Mouse (Mus musculus): ENCODE data around the gene Sgms2. TPM values are rescaled to one million over a fixed set of nuclear protein-coding genes. Genes with fewer than 3 reads are reported as not detected.

The Sgms2 gene
- polyA plus RNA-seq, 1 experiment from 2014 or later: 3.1 TPM

DNA sequence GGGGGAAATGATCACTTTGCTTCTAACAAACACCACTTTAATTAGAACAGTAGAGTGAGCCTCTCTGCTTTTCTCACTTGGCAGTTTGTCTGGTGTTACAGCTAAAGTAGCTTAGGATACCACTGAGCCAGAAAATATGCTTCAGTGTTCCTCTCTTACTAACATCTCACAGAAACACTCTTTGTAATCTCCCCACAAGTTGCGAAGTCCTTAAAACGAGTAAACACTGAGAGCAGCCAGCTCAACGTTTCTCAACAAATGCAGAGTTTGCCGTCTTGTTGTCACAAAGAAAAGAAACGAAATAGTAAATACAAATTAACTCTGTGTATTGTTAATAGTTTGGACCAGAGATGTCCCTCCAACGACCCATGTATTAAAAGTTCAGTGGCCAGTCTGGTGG, 26.5 kb upstream of the Sgms2 start:
- 57% methylated on average over 6 of the region's 6 CpGs for WGBS
- Histone ChIP-seq H3K27ac (ENCODE audit: low read depth) (no peak overlapping the region), H3K4me3 (ENCODE audit: low read depth, low read length) (no peak overlapping the region), H3K27me3 (ENCODE audit: insufficient read depth, low read length) (no peaks in the 10 kb centered on the region), H3K4me2 (no peak overlapping the region), H3K4me1 (ENCODE audit: insufficient read depth) (peaks cover 6% of the 10 kb centered on the region; the same call in 1 of the 2 replicates), H3K9me3 (ENCODE audit: low read depth, low read length) (no peaks in the 10 kb centered on the region), H3K9ac (no peak overlapping the region), H3K36me3 (ENCODE audit: insufficient read depth) (no peaks in the 10 kb centered on the region)
- TF ChIP-seq CTCF (IDR thresholded peaks at IDR 0.05; ENCODE audit: low read depth): no peak
- peak; percentile 14 for DNase-seq
- no peak for ATAC-seq (ENCODE audit: insufficient read depth)

DNA sequence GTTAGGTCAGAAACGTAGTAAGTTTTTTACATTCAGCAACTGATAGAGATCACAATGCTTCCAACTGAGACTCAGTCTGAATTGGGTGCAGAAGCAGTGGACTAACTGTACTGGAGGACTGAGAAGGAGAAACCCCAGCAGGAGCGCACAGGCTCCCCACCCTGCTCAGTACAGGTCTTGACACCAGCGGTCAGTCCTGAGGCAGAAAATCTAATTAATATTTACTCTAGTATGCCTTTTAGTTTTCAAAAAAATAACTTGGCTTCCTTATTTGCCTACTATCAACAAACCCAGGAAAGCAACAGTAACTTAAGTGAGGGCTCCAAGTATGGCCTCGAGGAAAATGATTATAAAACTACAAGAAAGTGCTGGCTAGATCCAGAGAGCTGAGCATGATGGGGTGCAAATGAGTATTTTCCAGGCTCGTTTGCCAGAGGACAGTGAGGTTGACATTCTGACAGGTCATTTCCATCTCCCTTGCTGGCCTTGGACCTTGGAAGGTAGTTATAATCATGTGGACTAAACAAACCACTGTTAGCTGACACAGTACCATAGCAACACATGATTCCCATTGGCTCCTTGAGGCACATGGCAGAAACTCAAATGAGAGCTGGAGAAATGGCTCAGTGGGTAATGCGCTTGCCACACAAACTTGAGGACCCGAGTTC, 25.3 kb upstream of the Sgms2 start:
- Histone ChIP-seq H3K4me1 (ENCODE audit: insufficient read depth) (peaks cover under 1% of the 10 kb centered on the region; the same call in 1 of the 2 replicates), H3K4me3 (ENCODE audit: low read depth, low read length) (no peak overlapping the region), H3K9ac (no peak overlapping the region), H3K36me3 (ENCODE audit: insufficient read depth) (no peaks in the 10 kb centered on the region), H3K27ac (ENCODE audit: low read depth) (no peak overlapping the region), H3K9me3 (ENCODE audit: low read depth, low read length) (no peaks in the 10 kb centered on the region), H3K27me3 (ENCODE audit: insufficient read depth, low read length) (no peaks in the 10 kb centered on the region), H3K4me2 (no peak overlapping the region)
- WGBS: 65% methylated on average over 7 of the region's 7 CpGs
- TF ChIP-seq CTCF (IDR thresholded peaks at IDR 0.05; ENCODE audit: low read depth): no peak
- DNase-seq (peak; percentile 43), ATAC-seq (ENCODE audit: insufficient read depth) (peak; percentile 73)

DNA sequence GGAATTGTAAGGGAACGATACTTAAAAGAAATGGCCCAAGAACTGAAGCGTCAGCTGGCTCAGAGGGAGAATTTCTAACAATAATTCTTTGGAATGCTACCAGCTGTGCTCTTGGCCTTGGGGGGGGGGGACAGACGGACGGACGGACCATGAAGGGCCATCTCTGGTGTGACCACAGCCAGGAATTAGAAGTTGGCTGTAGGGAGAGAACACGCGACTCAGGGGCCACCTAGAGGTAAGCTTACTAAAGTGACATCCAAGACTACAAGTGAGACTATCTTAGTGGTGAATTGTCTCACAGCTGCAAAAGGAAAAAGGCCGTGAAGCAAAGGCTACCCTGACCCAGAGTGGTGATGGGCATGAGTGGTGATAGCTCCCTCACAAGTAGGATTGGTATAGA, 20.4 kb upstream of the Sgms2 start:
- TF ChIP-seq CTCF (IDR thresholded peaks at IDR 0.05; ENCODE audit: low read depth): 0 out of 2 replicates have a peak, but pooled peaks have one; percentile 24
- H3K4me3 ChIP-seq (ENCODE audit: low read depth, low read length): no peak overlapping the region
- no peak overlapping the region for H3K4me2 ChIP-seq
- ATAC-seq (ENCODE audit: insufficient read depth): no peak
- 63% methylated on average over 8 of the region's 8 CpGs for WGBS
- no peaks in the 10 kb centered on the region for H3K4me1 ChIP-seq (ENCODE audit: insufficient read depth)
- H3K36me3 ChIP-seq (ENCODE audit: insufficient read depth): no peaks in the 10 kb centered on the region
- no peak overlapping the region for H3K9ac ChIP-seq
- no peak for DNase-seq
- no peaks in the 10 kb centered on the region for H3K27me3 ChIP-seq (ENCODE audit: insufficient read depth, low read length)
- no peak overlapping the region for H3K27ac ChIP-seq (ENCODE audit: low read depth)
- H3K9me3 ChIP-seq (ENCODE audit: low read depth, low read length): no peaks in the 10 kb centered on the region

DNA sequence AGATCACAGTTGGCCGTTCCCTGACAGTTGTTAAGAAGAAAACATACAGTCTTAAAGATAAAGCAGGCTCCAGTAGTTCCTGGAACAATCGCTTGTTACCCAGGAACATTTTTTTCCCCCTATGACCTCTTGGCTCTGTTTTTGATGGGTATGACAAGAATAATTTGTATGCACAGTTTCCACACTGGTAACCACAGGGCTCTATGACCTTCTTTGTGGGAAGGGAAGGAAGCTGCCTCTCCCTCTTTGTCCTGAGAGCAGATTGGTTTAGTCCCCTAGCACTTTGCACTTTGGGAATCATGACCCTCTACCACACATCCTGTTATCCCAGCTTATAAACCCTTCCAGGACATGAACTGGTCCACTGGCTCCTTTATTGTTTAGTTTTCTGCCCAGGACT, 16.8 kb upstream of the Sgms2 start:
- no peak for ATAC-seq (ENCODE audit: insufficient read depth)
- H3K4me3 ChIP-seq (ENCODE audit: low read depth, low read length): no peak overlapping the region
- no peaks in the 10 kb centered on the region for H3K9me3 ChIP-seq (ENCODE audit: low read depth, low read length)
- no peak overlapping the region for H3K4me2 ChIP-seq
- no peak overlapping the region for H3K9ac ChIP-seq
- DNase-seq: no peak
- H3K4me1 ChIP-seq (ENCODE audit: insufficient read depth): no peaks in the 10 kb centered on the region
- no peaks in the 10 kb centered on the region for H3K36me3 ChIP-seq (ENCODE audit: insufficient read depth)
- WGBS: 29% methylated on average over 2 of the region's 2 CpGs
- H3K27me3 ChIP-seq (ENCODE audit: insufficient read depth, low read length): no peaks in the 10 kb centered on the region
- H3K27ac ChIP-seq (ENCODE audit: low read depth): no peak overlapping the region
- no peak for TF ChIP-seq CTCF (IDR thresholded peaks at IDR 0.05; ENCODE audit: low read depth)

DNA sequence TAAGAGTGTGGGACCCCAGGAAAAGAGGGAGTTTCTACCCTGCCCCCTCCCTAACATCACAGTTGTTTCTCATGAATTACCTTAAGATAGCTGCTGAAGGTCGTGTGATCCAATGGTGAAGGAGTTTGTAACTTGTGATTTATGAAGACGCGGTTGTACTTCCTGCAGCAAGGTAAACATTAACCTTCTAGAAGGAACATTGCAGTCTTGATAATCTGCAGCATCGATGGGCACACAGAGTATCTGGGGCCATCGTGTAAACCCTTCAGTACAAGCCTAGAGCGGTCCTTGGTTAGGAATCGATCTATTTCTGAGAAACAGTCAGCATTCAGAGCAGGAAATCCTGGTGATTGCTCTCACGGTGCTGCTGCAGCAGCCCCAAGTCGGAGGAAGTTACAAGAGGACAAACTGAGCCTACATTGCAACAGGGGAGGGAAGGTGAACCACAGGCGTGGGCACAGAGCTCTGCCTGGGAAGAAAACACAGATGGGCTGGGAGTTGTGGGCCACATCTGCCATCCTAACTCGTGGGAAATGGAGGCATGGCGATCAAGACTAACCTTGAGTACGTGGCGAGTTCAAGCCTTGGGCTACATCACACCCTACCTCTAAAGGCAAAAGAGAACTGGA, 13.5 kb upstream of the Sgms2 start:
- Histone ChIP-seq H3K9me3 (ENCODE audit: low read depth, low read length) (no peaks in the 10 kb centered on the region), H3K4me1 (ENCODE audit: insufficient read depth) (no peaks in the 10 kb centered on the region), H3K9ac (no peak overlapping the region), H3K27ac (ENCODE audit: low read depth) (no peak overlapping the region), H3K27me3 (ENCODE audit: insufficient read depth, low read length) (no peaks in the 10 kb centered on the region), H3K4me3 (ENCODE audit: low read depth, low read length) (no peak overlapping the region), H3K4me2 (no peak overlapping the region), H3K36me3 (ENCODE audit: insufficient read depth) (no peaks in the 10 kb centered on the region)
- TF ChIP-seq CTCF (IDR thresholded peaks at IDR 0.05; ENCODE audit: low read depth): no peak
- ATAC-seq (ENCODE audit: insufficient read depth) (no peak), DNase-seq (no peak)
- 74% methylated on average over 14 of the region's 14 CpGs for WGBS

DNA sequence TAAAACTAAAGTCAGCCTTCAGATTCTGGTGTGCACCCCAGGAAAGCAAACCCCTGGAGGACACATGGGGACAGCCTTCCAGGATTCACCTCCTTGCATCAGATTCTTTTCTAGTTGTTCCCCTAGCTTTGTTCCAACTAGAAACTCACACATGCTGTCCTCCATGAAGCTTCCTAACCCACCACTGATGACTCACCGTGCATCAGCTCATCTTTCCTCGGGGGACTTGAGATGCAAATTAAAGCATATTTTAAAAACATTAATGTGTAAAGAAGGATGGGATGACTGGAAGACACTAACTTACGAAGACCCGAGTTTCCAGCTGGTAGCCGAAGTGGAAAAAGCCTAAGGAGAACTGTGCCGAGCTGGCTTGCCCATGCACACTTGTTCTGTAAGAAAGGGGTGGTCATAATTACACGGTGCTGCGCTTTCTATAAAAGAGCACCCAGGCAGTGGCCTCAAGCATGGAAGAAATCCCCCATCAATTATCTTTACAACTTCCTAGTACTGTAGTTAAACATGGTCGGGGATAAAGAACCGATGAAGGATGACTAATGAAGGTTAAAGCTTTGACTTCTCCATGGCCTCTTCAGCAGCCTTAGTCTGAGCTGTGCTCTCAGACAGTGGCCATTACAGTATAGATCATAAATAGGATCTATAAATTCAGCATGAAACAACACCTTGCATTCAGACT, 10.6 kb upstream of the Sgms2 start:
- ATAC-seq (ENCODE audit: insufficient read depth) (no peak), DNase-seq (no peak)
- Histone ChIP-seq H3K4me2 (no peak overlapping the region), H3K36me3 (ENCODE audit: insufficient read depth) (no peaks in the 10 kb centered on the region), H3K4me3 (ENCODE audit: low read depth, low read length) (no peak overlapping the region), H3K9ac (no peak overlapping the region), H3K27me3 (ENCODE audit: insufficient read depth, low read length) (no peaks in the 10 kb centered on the region), H3K4me1 (ENCODE audit: insufficient read depth) (no peaks in the 10 kb centered on the region), H3K27ac (ENCODE audit: low read depth) (no peak overlapping the region), H3K9me3 (ENCODE audit: low read depth, low read length) (no peaks in the 10 kb centered on the region)
- WGBS: 81% methylated on average over 10 of the region's 10 CpGs
- no peak for TF ChIP-seq CTCF (IDR thresholded peaks at IDR 0.05; ENCODE audit: low read depth)

DNA sequence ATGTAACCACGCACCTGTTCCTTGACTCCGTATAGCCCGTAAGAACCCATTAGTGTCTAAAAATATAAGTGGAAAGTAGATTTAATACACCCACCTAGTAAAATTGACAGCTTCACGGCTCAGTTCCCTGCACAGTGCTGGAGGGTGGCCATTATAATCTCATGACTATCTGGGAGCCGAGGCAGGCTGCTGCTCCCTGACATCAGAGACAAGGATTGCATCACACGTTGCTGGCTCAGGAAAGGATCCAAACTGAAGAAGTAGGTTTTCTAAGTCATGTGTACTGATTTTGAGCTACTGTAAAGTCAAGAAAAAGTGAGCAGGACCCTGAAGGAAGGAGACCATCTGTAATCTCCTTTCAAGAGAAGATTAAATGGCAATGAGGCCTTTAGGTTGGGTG, 8.4 kb upstream of the Sgms2 start:
- no peak for TF ChIP-seq CTCF (IDR thresholded peaks at IDR 0.05; ENCODE audit: low read depth)
- WGBS: 79% methylated on average over 6 of the region's 6 CpGs
- no peaks in the 10 kb centered on the region for H3K36me3 ChIP-seq (ENCODE audit: insufficient read depth)
- DNase-seq (no peak), ATAC-seq (ENCODE audit: insufficient read depth) (no peak)
- no peaks in the 10 kb centered on the region for H3K27me3 ChIP-seq (ENCODE audit: insufficient read depth, low read length)
- no peak overlapping the region for H3K4me3 ChIP-seq (ENCODE audit: low read depth, low read length)
- no peak overlapping the region for H3K27ac ChIP-seq (ENCODE audit: low read depth)
- H3K4me2 ChIP-seq: no peak overlapping the region
- H3K4me1 ChIP-seq (ENCODE audit: insufficient read depth): no peaks in the 10 kb centered on the region
- no peak overlapping the region for H3K9ac ChIP-seq
- no peaks in the 10 kb centered on the region for H3K9me3 ChIP-seq (ENCODE audit: low read depth, low read length)
